Mouse (Mus musculus): Measurements from ENCODE around the gene Olfr45. TPM values are rescaled to one million over a fixed set of nuclear protein-coding genes. Genes with fewer than 3 reads are reported as not detected.
"Not testable (repeated sequence)": the region's sequence is repeated elsewhere in the genome, so short reads cannot be mapped to it uniquely, and the experiment has no call there.

Gene Olfr45
- total RNA-seq (2017) = not detected in 3 replicates

DNA sequence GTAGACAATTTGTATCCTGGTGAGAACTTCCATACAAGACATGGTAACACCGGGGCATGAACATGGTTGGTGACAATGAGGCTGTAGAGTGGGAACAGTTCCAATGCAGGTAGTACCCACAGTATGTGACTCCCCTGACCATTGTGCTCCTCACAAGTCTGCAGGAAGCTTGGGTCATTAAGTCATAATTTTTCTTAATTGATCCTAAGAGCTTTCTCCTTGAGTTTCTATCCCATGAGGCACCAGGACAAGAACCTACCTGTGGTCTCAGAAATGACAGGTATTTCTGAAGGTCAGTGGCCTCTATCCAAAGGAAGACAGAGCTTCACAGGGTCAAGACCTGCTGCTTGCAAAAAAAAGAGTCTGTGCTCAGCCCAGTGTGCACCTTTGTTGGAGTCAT is at the start of gene Olfr45:
TSS of gene Olfr45 (plus strand) at position 301 of the 400 bp plus-strand sequence.
- ATAC-seq (replicated peaks; ENCODE audit: insufficient number of reproducible peaks, low FRiP score, low TSS enrichment, poor library complexity, severe bottlenecking) = no peak

- ATAC-seq (replicated peaks; ENCODE audit: insufficient number of reproducible peaks, low FRiP score, low TSS enrichment, poor library complexity, severe bottlenecking) = no peak
Measured at GRCm38 (mm10) chr7:140646152-140646551, 35.6 kb upstream of the Olfr45 start, which contains the start of gene Olfr53. TSS of gene Olfr53 (plus strand) at chr7:140646452.

GRCm38 (mm10) chr7:140659630-140660029 is 22.1 kb upstream of the Olfr45 start, which contains the start of gene Olfr539:
TSS of gene Olfr539 (plus strand) at chr7:140659930.
- ATAC-seq (replicated peaks; ENCODE audit: insufficient number of reproducible peaks, low FRiP score, low TSS enrichment, poor library complexity, severe bottlenecking) = no peak

GRCm38 (mm10) chr7:140670693-140671092 is 11.1 kb upstream of the Olfr45 start:
- not testable (repeated sequence) for ATAC-seq (replicated peaks; ENCODE audit: insufficient number of reproducible peaks, low FRiP score, low TSS enrichment, poor library complexity, severe bottlenecking)

- ATAC-seq (replicated peaks; ENCODE audit: insufficient number of reproducible peaks, low FRiP score, low TSS enrichment, poor library complexity, severe bottlenecking) = no peak
Measured at GRCm38 (mm10) chr7:140675863-140676262, 5.9 kb upstream of the Olfr45 start.

- ATAC-seq (replicated peaks; ENCODE audit: insufficient number of reproducible peaks, low FRiP score, low TSS enrichment, poor library complexity, severe bottlenecking) = not testable (repeated sequence)
Measured at GRCm38 (mm10) chr7:140679591-140679990, 2.2 kb upstream of the Olfr45 start.

DNA sequence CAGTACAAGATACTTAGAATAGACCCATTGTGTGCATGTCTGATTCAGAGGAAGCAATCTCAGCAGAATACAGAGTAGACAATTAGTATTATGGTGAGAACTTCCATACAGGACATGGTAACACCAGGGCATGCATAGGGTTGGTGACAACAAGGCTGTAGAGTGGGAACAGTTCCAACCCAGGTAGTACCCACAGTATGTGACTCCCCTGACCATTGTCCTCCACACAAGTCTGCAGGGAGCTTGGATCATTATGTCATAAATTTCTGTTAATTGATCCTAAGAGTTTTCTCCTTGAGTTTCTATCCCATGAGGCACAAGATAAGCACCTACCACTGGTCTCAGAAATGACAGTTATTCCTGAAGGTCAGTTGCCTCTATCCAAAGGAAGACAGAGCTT is 15.2 kb downstream of the Olfr45 start, which contains the start of gene Olfr541:
TSS of gene Olfr541 (plus strand) at position 301 of the 400 bp plus-strand sequence.
- no peak for ATAC-seq (replicated peaks; ENCODE audit: insufficient number of reproducible peaks, low FRiP score, low TSS enrichment, poor library complexity, severe bottlenecking)

DNA sequence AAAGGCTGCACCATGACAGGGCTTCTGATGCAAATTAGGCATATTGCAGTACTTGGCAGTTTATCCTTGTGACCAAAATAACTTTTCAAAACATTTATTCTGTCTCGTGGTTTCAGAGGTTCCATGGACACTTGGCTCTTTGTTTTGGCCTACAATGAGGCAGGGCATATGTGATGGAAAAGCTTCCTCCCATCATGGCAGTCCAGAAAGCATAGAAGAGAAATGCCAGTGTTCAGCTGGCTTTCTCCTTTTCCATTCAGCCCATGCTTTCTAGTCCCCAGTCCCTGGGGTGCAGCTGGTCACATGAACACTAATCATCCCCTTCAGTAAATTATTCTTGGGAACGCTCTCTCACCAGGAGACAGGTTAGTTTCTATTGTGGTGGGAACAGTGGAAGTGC is 24.6 kb downstream of the Olfr45 start:
- ATAC-seq (replicated peaks; ENCODE audit: insufficient number of reproducible peaks, low FRiP score, low TSS enrichment, poor library complexity, severe bottlenecking) = no peak

GRCm38 (mm10) chr7:140707536-140708284 is 26.0 kb downstream of the Olfr45 start:
- ATAC-seq (replicated peaks; ENCODE audit: insufficient number of reproducible peaks, low FRiP score, low TSS enrichment, poor library complexity, severe bottlenecking) = no peak

GRCm38 (mm10) chr7:140717155-140718055 is 35.7 kb downstream of the Olfr45 start:
- no peak for ATAC-seq (replicated peaks; ENCODE audit: insufficient number of reproducible peaks, low FRiP score, low TSS enrichment, poor library complexity, severe bottlenecking)

DNA sequence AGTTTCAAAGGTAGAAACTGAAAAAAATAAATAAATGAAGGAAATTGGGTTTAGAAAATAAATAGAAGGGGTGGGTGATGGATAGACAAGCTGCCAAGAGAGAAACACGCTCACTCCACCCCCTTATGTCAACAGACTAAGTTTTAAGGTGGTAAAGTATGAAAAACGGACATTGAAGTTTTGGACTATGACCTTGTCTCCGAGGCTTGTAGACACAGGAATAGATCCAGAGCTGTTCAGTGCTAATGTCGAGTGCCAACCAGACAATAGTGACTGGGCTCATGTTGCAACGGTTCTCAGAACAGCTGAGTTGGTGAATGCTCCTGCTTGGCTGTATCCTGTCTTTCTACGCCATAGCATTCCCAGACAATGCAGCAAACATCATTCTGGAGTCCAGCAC is 39.3 kb downstream of the Olfr45 start:
- no peak for ATAC-seq (replicated peaks; ENCODE audit: insufficient number of reproducible peaks, low FRiP score, low TSS enrichment, poor library complexity, severe bottlenecking)

GRCm38 (mm10) chr7:140725558-140725957 is 43.8 kb downstream of the Olfr45 start:
- ATAC-seq (replicated peaks; ENCODE audit: insufficient number of reproducible peaks, low FRiP score, low TSS enrichment, poor library complexity, severe bottlenecking) = no peak

DNA sequence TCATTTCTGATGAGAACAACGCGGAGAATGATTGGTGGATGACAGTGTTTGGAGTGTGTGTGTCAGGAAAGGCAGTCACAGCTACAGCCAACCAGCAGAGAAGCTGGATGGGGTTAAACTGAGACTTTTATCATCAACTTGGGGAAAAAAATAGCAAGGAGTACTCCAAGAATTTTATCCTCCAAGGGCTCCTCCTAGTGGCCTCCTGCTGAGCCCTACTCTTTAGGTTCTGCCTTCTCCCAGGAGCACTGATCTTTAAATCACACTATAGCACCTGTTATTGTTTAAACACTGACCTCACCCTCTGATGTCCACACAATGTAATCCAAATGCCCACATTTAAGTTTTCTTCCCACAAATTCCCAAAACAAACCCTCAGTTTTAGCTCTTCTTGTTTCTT is 51.4 kb downstream of the Olfr45 start:
- no peak for ATAC-seq (replicated peaks; ENCODE audit: insufficient number of reproducible peaks, low FRiP score, low TSS enrichment, poor library complexity, severe bottlenecking)

Other genes with a start within 250 kb of the Olfr45 start
- not detected in 3 replicates for gene Olfr533, start 218.6 kb upstream of the Olfr45 start, total RNA-seq (2017)
- not detected in 3 replicates for gene Olfr535, start 197.7 kb upstream of the Olfr45 start, total RNA-seq (2017)
- gene Olfr536, start 174.6 kb upstream of the Olfr45 start, total RNA-seq (2017) = not detected in 3 replicates
- gene Olfr538, start 114.1 kb upstream of the Olfr45 start, total RNA-seq (2017) = not detected in 3 replicates
- gene Olfr46, start 80.7 kb upstream of the Olfr45 start, total RNA-seq (2017) = 0.10 to 0.19 TPM in 2 of 3 replicates, not detected in the other
- not detected in 3 replicates for gene Olfr61, start 53.0 kb upstream of the Olfr45 start, total RNA-seq (2017)
- not detected in 3 replicates for gene Olfr53, start 35.5 kb upstream of the Olfr45 start, total RNA-seq (2017)
- gene Olfr539, start 22.0 kb upstream of the Olfr45 start, total RNA-seq (2017) = 0.11 TPM in 1 of 3 replicates, not detected in the others
- gene Olfr541, start 15.3 kb downstream of the Olfr45 start, total RNA-seq (2017) = not detected in 3 replicates
- not detected in 3 replicates for gene Cyp2e1, start 81.8 kb downstream of the Olfr45 start, total RNA-seq (2017)
- gene Syce1, start 105.9 kb downstream of the Olfr45 start, total RNA-seq (2017) = not detected in 3 replicates
- 0.29 TPM in 1 of 3 replicates, not detected in the others for gene Zfp941, start 140.2 kb downstream of the Olfr45 start, total RNA-seq (2017)
- not detected in 3 replicates for gene Urah, start 153.1 kb downstream of the Olfr45 start, total RNA-seq (2017)
- not detected in 3 replicates for gene Scgb1c1, start 163.6 kb downstream of the Olfr45 start, total RNA-seq (2017)
- gene Odf3, start 165.9 kb downstream of the Olfr45 start, total RNA-seq (2017) = not detected in 3 replicates
- gene Gm45785, start 174.4 kb downstream of the Olfr45 start, total RNA-seq (2017) = 0.58 to 9.3 TPM in 2 of 3 replicates, not detected in the other
- gene Ric8a, start 175.0 kb downstream of the Olfr45 start, total RNA-seq (2017) = 62.6 to 73.7 TPM (median 72.9 TPM) in 3 replicates
- 21.5 to 28.2 TPM (median 25.0 TPM) in 3 replicates for gene Bet1l, start 175.6 kb downstream of the Olfr45 start, total RNA-seq (2017)
- 119 to 165 TPM (median 132 TPM) in 3 replicates for gene Psmd13, start 200.0 kb downstream of the Olfr45 start, total RNA-seq (2017)
- 8.0 to 12.6 TPM (median 12.2 TPM) in 3 replicates for gene Sirt3, start 200.4 kb downstream of the Olfr45 start, total RNA-seq (2017)
- not detected in 3 replicates for gene Cox8b, start 218.5 kb downstream of the Olfr45 start, total RNA-seq (2017)
- 0.10 TPM in 1 of 3 replicates, not detected in the others for gene Nlrp6, start 239.0 kb downstream of the Olfr45 start, total RNA-seq (2017)